Mouse (Mus musculus): ENCODE measurements around the gene Dixdc1.

Dixdc1 gene

DNA sequence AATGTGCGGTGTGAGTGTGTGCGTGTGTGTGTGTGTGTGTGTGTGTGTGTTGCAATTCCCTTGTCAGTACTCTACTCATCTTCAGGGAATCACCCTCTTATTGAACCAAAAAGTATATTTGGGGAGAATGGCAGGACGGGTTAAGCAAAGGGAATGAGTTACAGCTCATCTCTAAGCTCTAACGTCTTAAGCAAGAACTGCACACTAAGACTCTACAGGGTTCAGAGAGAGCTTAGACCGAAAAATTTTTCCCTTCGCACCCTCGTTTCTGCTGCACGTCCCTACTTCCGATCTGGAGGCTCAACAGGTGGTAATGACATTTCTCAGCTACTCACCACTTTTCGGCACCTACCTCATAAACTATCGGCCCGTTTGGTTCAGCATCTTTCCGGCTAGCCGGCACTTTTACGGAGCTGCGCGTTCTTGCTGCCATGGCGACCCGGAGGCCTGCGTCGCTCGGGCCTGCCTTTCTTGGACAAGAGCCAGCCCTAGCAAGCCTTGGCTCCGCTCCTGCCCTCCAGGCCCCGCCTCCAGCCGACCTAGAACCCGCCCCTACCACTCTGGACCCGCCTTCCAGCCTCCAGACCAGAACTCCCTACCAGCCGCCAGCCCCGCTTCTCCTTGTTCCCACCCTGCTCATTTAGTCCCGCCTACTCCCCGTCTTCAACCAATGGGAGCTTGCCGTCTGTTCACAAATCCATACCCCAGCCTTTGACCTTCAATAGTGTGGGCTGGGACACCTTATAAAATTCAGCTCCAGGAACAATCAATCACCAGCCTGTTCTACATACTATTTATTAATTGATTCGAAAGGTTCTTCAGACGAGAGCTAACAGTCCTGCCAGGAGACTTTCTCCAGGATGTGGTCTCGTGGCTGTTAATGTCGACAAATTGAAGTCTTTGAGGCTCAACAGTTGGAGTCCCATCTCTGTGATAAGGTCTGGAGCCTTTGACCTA is at the start of gene Dixdc1:
TSS of gene Dixdc1 (minus strand) at position 604 of the 957 bp plus-strand sequence.
- DNase-seq: peak; percentile 99

DNA sequence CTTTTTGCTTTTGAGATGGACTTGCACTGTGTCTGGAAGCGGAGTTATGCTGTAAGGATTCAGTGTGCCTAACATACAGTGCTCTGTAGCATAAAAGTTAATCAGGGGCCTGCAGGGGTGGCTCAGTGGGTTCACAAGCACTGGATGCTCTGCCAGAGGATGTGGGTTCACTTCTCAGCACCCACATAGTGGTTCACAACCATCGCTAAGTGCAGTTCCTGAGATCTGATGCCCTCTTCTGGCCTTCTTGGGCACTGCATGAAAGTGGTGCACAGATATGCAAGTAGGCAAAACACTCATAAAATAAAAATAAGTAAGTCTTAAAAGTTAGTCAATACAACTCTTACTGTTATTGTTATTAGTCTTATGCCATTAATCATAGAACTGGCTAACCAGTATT is 42.8 kb upstream of the Dixdc1 start:
- no peak for DNase-seq

DNA sequence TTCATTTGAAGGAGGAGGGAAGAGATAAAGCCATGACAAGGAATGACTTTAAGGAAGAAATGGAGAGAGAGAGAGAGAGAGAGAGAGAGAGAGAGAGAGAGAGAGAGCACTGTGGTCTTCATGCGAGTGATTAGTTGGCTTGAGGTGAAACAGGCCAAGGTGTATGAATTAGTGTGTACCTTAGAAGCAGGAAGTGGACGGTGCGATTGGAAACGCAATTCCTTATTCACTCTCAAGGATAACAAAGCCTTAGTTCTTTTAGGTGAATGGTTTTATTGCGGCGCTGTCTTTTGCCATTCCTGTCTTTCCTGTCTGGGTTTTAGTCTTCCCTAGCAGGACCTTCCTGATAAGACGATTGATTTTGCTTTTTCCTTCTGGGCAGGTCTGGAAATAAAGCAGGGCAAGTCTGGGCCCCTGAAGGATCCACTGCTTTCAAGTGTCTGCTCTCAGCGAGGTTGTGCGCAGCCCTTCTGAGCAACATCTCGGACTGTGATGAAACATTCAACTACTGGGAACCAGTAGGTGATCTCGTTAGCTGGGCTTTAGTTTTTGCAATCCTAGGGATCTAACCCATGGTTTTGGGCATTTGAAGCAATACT is 36.9 kb upstream of the Dixdc1 start:
- no peak for DNase-seq

DNA sequence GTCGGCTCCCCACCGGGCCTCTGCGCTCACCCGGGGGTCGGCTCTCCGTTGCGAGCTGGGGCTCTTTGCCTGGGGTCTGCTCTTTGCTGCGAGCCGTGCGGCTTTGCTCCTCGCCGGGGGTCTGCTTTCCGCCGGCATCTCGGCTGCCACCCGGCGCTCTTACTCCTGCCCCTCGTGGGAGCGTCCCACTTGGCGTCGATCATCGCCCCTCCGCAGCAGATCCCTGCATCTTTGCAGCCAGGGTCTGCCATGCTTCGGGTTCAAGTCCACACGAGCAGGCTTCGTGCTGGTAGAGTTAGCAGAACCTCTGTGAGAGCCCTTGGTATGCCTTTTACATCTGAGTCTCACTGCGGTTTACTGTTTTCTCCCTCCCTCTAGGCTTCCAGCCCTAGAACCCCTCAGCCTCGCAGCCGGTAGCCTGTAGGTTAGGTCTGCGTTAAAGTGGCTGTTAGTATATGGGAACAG is 36.4 kb upstream of the Dixdc1 start:
- no peak for DNase-seq

DNA sequence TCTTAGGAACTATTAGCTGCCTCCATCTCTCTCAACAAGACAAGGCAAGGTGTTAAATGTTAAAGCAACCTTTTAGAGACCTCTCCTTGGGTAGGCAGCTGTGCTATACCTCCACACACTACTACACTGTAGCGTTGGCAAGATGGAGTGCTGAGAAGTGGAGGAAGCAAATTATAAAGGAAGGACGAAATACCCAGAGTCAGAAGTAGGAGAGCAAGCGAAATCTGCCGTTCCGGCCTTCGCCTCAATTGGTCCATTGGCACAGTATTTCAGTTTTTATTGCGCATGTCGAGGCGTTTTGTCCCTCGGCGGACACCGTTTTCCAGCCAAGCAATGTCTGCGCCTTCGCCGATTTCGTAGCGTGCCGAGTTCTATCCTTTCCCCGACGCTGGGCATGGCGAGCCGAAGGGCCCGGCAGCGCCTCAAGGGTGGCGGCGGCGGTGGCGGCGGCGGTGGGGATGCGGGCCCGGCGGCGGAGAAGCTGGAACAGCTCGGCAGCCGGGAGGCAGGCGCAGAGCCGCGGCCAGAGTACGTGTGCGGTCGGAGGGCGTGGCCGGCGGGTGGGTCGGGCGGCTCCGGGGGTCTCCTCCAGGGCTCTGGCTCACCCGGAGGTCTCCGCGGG is 35.8 kb upstream of the Dixdc1 start, which contains the start of the genes Alg9 and 1110032A03Rik:
TSS of gene Alg9 (plus strand) at position 29 of the 622 bp plus-strand sequence.
TSS of gene 1110032A03Rik (minus strand) at position 530 of the 622 bp plus-strand sequence.
- DNase-seq: peak; percentile 98

DNA sequence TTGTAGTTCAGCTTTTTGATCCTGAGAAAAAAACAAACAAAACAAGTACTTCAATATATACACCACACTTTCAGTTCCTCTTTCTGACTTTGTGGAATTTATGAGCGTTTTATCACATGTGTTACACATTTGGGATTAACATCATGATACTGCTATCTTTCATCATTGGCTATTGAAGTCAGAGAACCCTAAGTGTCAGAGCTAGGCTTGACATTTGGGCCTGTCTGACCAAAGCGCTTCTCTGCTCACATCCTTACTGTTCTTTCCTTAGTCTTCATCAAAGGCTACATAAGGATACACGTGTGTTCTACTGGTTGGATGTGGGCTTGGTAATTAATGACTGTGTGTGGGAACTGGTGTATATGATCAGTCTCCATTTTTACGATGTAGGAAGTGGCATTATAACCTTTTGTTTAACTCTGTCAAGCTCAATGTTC is 34.7 kb upstream of the Dixdc1 start:
- DNase-seq: no peak

DNA sequence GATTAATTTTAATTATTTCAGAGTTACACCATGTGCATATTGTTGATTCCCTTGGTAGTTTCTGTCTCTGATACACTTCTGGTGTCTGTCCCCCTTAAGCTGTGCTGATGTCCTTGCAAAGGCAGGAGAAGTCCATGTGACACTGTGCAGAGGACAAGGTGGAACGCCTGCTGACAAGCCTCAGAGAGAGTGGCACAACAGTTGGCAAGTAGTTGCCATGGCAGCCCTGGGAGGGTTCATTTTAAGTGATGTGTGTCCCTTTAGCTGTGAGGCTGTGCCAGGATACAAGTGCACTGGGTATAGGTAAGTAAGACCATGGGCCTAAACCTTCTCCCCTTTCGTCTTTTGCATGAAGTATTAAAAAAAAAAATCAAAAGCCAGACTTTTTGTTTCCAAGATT is 30.7 kb upstream of the Dixdc1 start:
- peak; percentile 95 for DNase-seq

DNA sequence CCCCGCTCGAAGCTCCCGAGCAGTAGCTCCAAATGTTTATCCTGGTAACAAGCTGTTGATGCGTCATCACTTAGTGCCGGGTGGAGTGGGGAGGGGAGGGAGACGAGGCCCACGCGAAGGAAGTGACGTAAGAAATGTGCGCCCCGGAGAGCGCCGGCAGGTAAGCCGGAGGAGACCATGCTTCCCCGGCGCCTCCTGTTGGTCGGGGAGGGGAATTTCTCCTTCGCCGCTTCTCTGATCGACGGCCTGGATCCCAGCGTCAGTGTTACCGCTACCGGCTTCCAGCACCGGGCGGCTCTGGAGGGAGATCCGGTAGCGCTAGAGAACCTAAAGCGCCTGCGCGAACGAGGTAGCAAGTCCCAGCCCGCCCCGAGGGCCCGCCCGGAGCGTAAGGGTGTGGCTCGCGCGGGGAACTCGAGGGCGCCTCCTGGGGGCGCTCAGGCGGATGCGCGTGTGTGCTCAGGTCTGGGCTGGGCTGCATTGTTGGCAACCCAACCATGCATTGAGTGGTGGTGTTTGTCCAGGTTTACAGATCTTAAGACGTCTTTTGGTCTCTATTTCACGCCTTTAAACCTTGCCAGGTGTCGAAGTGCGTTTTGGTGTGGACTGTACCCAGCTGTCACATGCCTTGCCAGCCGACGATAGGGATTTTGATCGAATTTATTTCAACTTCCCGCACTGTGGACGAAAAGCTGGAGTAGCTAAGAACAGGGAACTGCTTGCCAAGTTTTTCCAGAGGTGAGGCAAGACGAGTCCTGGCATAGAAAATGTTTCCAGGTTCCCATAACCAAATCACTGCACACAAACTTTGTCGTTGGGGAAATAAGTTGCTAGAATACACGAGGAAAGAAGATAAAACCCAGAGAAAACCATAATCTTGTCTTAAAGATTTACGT is 29.0 kb upstream of the Dixdc1 start, which contains the start of gene Fdxacb1:
TSS of gene Fdxacb1 (plus strand) at position 130 of the 896 bp plus-strand sequence.
- DNase-seq: peak; percentile 100

DNA sequence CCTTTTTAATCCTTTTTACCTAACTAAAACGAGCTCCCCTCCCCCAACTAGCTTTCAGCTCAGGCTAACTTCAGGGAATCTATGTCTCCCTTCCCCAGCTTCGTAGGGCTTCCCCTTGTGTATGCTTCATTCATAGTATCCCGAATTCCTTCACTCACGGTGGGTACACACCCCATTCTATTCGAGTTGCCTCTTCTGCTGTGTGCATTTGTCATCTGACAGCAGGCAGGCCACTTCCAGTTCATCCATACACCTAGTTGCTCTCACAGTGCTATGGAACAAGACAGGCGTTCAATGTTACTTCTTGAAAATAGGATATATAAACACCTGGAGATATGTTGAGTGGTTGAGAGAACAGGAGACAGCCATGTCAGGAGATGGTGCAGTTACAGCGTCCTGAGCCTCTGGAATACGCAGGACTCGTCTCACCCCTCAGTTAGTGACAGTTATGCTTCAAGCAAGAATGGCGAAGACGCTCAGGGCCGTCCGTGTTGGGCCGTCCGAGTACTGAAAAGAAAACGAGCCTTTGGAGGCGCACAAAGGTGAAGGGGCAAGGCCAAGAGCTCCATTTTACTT is 28.3 kb upstream of the Dixdc1 start:
- DNase-seq: no peak

DNA sequence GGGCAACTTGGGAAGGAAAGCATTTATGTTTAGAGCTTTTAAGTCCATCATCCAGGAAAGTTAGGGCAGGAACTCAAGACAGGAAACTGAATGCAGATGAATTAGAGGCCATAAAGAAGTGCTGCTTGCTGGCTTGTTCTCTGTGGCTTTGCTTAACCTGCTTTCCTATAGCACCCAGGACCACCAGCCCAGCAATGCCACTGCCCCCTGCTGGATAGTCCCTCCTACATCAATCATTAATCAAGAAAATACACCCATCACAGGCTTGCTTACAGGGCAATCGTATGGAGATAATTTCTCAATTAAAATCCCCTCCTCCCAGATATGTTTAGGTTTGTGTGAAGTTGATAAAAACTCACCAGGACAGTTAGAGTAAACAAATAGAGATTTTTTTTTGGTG is 24.0 kb upstream of the Dixdc1 start:
- DNase-seq: no peak

DNA sequence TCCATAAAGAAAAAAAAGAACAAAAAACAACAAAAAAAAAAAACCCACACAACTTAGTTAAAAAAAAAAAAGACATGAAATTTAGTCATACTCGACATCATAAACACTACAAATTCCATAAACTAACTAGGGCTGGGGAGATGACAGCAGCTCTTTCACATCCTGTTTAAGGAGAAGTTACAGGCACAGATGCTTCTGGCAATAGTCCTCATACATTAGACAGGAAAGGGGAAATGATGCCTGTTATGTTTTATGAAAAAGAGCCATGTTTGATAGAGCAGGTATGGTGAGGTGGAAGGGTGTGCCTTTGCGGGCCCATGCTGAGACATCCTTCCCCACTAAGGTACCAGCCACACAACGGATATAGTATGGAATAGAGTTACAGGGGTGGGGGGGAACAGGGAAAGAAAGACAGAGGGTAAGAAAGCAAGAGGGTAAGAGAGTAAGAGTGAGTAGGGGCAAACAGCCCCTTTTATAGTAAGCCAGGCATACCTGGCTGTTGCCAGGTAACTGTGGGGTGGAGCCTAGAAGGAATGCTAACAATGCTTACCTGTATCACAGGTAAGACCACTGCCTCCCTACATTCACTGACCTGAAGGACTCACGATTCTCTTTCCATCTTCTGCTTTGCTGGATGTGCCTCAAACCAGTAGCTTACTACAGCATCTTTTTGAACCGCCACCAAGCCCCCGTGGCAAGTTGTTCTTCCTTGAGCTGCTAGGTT is 22.4 kb upstream of the Dixdc1 start:
- no peak for DNase-seq

DNA sequence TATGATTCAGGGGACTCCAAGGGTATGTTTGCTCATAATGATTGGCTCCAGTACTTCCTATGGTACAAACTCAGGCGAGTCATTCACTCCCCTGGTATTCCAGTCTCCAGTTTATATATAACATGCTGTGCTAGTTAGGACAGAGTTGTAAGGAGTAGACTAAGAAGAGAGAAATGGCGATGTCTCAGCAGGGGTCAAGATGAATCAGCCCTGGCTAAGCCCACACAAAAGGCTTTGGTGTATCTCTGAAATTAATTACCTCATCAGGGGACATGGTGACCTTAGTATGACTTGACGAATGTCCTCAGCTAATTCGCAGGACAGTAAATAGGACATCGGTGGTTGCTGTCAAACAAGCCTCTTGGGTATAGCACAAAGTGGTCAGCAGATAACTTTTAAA is 17.4 kb upstream of the Dixdc1 start:
- DNase-seq: no peak

DNA sequence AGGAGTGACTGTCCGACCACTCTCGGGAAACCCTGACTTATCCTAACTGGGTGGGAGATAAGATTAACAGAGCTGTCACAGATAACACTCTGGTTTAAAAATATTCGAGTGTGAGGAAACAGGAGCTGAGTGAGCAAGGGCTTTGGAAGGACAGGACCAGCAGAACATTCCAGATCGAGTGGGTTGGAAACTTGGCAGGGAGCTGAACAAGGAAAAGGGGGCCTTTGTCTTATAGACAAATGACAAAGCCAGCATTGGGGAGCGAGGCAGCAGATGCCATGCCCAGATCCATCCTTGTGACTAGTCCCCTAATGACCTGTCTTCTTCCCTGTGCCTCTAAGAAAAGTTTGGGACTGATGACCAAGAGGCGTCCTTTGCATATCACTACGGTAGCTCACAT is 14.6 kb upstream of the Dixdc1 start:
- DNase-seq: peak; percentile 93

DNA sequence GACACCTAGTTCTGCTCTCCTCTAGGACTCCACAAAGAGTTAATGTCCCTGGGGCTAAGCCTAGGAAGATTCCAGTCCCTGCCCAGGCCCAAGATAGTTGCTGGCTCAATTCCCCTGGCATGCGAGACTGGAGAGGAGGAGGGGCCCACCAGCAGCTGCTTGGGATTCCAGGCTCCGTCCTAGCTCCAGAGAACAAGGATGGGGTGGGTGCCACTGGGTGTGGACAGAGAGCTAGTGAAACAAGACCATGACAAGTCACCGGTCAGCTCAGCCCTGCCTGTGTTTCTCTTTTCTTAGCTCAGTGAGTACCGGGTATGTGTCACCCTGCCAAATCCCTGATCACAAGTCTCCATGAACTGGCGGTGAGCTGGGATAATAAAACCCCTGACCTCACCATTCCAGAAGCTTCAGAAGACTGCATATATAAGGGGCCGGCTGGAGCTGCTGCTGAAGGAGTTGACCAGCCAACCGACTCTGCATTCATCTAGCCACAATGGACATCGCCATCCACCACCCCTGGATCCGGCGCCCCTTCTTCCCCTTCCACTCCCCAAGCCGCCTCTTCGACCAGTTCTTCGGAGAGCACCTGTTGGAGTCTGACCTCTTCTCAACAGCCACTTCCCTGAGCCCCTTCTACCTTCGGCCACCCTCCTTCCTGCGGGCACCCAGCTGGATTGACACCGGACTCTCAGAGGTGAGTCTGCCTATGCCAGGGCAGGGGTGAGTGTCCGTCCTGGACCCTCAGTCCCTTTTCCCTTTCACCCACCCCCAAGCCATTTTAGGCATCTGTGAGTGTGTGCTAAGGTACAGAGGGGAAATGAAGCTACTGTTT is 13.7 kb upstream of the Dixdc1 start:
- DNase-seq: peak; percentile 100

DNA sequence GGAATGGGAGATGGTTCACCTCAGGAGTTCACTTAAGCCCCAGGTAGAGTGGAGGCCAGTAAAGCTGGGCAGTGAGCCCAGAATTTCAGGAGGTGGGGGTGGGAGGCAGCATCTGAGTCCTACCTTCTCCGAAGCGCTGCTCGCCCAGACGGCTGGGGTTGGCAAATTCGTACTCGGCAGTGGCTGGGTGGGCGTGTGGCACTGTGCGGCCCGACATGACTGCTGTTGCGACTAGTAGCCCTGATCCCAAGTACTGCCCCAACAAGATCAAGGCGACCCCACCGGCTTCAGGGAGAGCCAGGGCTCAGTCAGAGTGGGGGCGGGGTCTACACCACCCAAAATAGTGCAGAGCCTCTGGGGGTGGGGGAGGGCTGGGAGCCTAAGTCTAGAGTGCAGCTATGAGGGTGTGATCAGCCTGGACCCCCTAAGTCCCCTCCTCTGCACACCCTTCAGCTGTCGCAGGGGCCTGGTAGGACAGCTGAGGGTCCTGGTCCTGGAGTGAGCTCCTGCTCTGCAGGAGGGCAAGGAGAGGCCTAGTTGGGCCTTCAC is 12.8 kb upstream of the Dixdc1 start, which contains the start of gene Hspb2:
TSS of gene Hspb2 (minus strand) at position 301 of the 549 bp plus-strand sequence.
- DNase-seq: peak; percentile 97

DNA sequence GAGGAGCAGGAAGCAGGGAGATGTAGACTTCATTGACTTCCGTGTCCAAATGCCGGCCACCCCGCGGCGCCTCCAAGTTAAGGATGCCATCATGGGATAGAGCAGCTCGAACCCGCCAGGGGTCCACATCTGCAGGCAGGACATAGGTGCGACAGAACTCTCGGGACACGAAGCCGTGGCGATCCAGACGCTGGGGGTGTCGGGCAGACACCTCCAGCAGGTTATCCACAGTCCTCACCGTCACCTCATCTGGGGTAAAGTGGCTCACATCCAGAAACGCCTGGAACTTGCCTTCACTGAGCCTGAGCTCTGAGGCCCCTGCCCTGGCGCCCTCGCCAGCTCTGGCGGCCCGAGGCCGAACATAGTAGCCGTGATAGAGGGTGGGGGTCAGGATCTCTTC is 12.0 kb upstream of the Dixdc1 start, which contains the start of gene Cryab:
TSS of gene Cryab (plus strand) at position 3 of the 400 bp plus-strand sequence.
- peak; percentile 95 for DNase-seq

DNA sequence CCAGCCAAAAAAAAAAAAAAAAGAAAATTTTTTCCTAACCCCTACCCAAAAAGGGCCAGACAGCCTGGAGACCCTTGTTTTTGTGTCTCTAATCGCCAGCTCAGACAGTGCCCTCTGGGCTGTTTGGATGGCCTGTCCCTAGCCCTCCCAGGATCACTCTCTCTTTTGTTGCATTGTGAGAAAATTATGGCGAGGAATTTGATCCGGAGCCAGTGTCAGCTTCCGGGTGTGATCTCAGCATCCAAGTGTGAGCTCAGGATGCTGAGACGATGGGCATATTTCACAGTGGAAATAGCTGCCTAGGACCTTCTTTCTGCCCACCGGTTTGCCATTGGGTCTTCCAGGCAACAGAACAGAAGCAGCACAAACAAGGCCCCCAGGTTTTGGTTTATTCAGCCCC is 11.4 kb upstream of the Dixdc1 start:
- peak; percentile 88 for DNase-seq

DNA sequence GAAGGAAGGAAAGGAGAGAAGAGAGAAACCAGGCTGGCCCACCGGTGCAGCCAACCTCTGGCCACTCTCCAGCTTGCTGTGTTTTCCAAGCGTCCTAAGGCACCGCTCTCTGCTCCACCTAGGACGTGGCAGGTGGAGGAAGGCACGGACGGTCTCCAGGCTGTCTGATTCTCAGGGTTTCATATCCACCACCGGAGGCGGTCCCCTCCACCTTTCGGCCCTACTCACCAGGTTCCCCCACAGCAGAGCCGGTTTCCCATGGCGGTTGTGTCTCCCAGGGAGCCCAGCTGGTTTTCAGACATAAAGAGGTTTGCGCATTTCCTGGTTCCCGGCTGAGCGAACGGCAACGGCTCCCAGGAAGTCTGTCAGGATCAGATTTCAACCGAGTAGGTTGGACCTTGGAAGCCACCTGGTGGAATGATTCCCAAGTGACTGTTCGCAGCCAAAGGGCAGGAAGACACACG is 6.9 kb upstream of the Dixdc1 start, which contains the start of gene 2310030G06Rik:
TSS of gene 2310030G06Rik (minus strand) at position 323 of the 464 bp plus-strand sequence.
- peak; percentile 84 for DNase-seq

DNA sequence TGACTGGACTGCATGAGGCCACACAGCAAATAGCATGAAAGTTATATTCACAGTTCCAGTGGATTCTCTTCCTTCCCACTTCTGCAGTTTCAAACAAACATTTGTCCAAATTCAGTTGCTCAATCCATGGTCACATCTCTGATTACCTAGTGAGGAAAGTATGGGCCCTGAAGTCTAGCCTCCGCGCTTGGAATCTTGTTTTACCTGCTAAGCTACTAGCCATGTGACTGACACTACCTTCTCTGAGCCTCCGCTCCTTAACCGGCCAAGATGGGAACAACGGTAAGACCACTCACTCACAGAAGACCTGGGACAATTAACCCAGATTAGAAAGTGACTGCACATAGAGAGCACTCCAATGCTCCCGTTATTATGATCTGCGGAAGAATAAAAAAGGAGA is 6.5 kb upstream of the Dixdc1 start:
- peak; percentile 73 for DNase-seq
